Mouse (Mus musculus) forebrain, embryonic 16.5 days (tissue): Measurements from ENCODE around the gene Trp53i13. TPM values are rescaled to one million over a fixed set of nuclear protein-coding genes. Genes with fewer than 3 reads are reported as not detected.
A peak's percentile ranks its signal among the peaks of the same experiment; 100 is the strongest.

Experiments used
- ATAC-seq: fragments of 200-750 bp; cut with Nextera tagmentation; 2 replicates; pipeline ENCODE4 v1.8.0; 2017; ENCODE audit warnings: mild to moderate bottlenecking, moderate library complexity
- H3K27ac ChIP-seq: fragments of 300-500 bp; sonication (generic); 2 replicates; pipeline ENCODE4 v1.5.1; 2014; ENCODE audit warnings: low read length, control low read depth
- H3K27me3 ChIP-seq: fragments of 300-500 bp; sonication (generic); replicated peaks from 2 replicates; pipeline ENCODE4 v1.6.1; 2014; ENCODE audit warnings: low read length; ENCODE audit not compliant: control insufficient read depth, insufficient read depth
- H3K36me3 ChIP-seq: fragments of 300-500 bp; sonication (generic); 2 replicates; pipeline ENCODE4 v1.6.1; 2014; ENCODE audit not compliant: control insufficient read depth, insufficient read depth
- H3K4me1 ChIP-seq: fragments of 300-500 bp; sonication (generic); replicated peaks from 2 replicates; pipeline ENCODE4 v1.6.1; 2014; ENCODE audit warnings: low read length; ENCODE audit not compliant: control insufficient read depth, insufficient read depth
- H3K4me2 ChIP-seq: fragments of 300-500 bp; sonication (generic); 2 replicates; pipeline ENCODE4 v1.6.1; 2014; ENCODE audit warnings: mild to moderate bottlenecking, low read length, control low read depth
- H3K4me3 ChIP-seq: fragments of 300-500 bp; sonication (generic); replicated peaks from 2 replicates; pipeline ENCODE4 v1.5.1; 2014; ENCODE audit warnings: mild to moderate bottlenecking, low read length, control low read depth
- H3K9ac ChIP-seq: fragments of 300-500 bp; sonication (generic); replicated peaks from 2 replicates; pipeline ENCODE4 v1.6.1; 2014; ENCODE audit warnings: low read depth, low read length, control low read depth
- H3K9me3 ChIP-seq: fragments of 300-500 bp; sonication (generic); 2 replicates; pipeline ENCODE4 v1.6.1; 2016; ENCODE audit warnings: low read length; ENCODE audit not compliant: control insufficient read depth
- WGBS: fragments of 180-500 bp; shearing (Covaris S2); extraction: QIAGEN DNeasy Blood & Tissue Kit; methylation state at CpG from one replicate; pipeline ENCODE4 v1.1.7; 2014; 5-methylcytosine and 5-hydroxymethylcytosine counted together
- polyA plus RNA-seq: library from polyadenylated mRNA; unstranded; fragments of >200 nt; fragmentation: Nextera tagmentation; extraction: Ambion mirVana; gene quantifications from 2 replicates; pipeline ENCODE4 v1.2.1, GENCODE M21; 2015

Gene Trp53i13
- polyA plus RNA-seq, 1 experiment from 2014 or later, result 14.9 TPM

- 21% methylated on average over 49 of the region's 49 CpGs for WGBS
- Histone ChIP-seq H3K36me3 (peaks cover 19% of the 10 kb centered on the region), H3K9me3 (no peaks in the 10 kb centered on the region)
Observed at GRCm38 (mm10) chr11:77508068-77509021, 7.4 kb downstream of the Trp53i13 start.

GRCm38 (mm10) chr11:77507426-77507825, 8.4 kb downstream of the Trp53i13 start:
- H3K36me3 ChIP-seq, result peaks cover 20% of the 10 kb centered on the region

More at GRCm38 (mm10) chr11:77508068-77509021, 7.4 kb downstream of the Trp53i13 start:
- Histone ChIP-seq H3K4me2 (peak overlapping the region; percentile 54), H3K9ac (peak overlapping the region; percentile 35), H3K4me1 (peaks cover 13% of the 10 kb centered on the region), H3K27ac (no peak overlapping the region), H3K4me3 (peak overlapping the region; percentile 41), H3K27me3 (no peaks in the 10 kb centered on the region)
- ATAC-seq, result peak; percentile 67

GRCm38 (mm10) chr11:77506941-77507340, 8.8 kb downstream of the Trp53i13 start:
- Histone ChIP-seq H3K4me3 (no peak overlapping the region), H3K27me3 (no peaks in the 10 kb centered on the region), H3K36me3 (peaks cover 24% of the 10 kb centered on the region), H3K27ac (no peak overlapping the region), H3K9me3 (no peaks in the 10 kb centered on the region), H3K4me1 (peaks cover 5% of the 10 kb centered on the region; the same call in 1 of the 2 replicates), H3K4me2 (no peak overlapping the region), H3K9ac (no peak overlapping the region)
- ATAC-seq, result no peak
- WGBS, result 81% methylated on average over 6 of the region's 6 CpGs

More at GRCm38 (mm10) chr11:77507426-77507825, 8.4 kb downstream of the Trp53i13 start:
- no peak overlapping the region for H3K4me2 ChIP-seq
- no peak overlapping the region for H3K9ac ChIP-seq
- no peak overlapping the region for H3K27ac ChIP-seq
- H3K9me3 ChIP-seq, result no peaks in the 10 kb centered on the region
- peaks cover 8% of the 10 kb centered on the region for H3K4me1 ChIP-seq
- no peaks in the 10 kb centered on the region for H3K27me3 ChIP-seq
- WGBS, result 75% methylated on average over 4 of the region's 4 CpGs
- no peak overlapping the region for H3K4me3 ChIP-seq
- peak; percentile 8; the same call in 1 of the 2 replicates for ATAC-seq

- Histone ChIP-seq H3K4me2 (no peak overlapping the region), H3K27ac (no peak overlapping the region), H3K27me3 (no peaks in the 10 kb centered on the region), H3K9me3 (no peaks in the 10 kb centered on the region), H3K4me1 (peaks cover 5% of the 10 kb centered on the region; the same call in 1 of the 2 replicates), H3K36me3 (peaks cover 24% of the 10 kb centered on the region), H3K4me3 (no peak overlapping the region), H3K9ac (no peak overlapping the region)
- ATAC-seq, result no peak
- 82% methylated on average over 14 of the region's 14 CpGs for WGBS
Observed at GRCm38 (mm10) chr11:77506273-77506672, 9.5 kb downstream of the Trp53i13 start.

GRCm38 (mm10) chr11:77505291-77505980, 10.3 kb downstream of the Trp53i13 start:
- Histone ChIP-seq H3K4me1 (peaks cover 13% of the 10 kb centered on the region), H3K9me3 (no peaks in the 10 kb centered on the region), H3K4me2 (no peak overlapping the region), H3K36me3 (peaks cover 24% of the 10 kb centered on the region), H3K9ac (no peak overlapping the region), H3K27ac (no peak overlapping the region), H3K27me3 (no peaks in the 10 kb centered on the region), H3K4me3 (no peak overlapping the region)
- 90% methylated on average over 22 of the region's 22 CpGs for WGBS
- no peak for ATAC-seq

- Histone ChIP-seq H3K27me3 (no peaks in the 10 kb centered on the region), H3K9ac (no peak overlapping the region), H3K4me1 (peaks cover 14% of the 10 kb centered on the region), H3K36me3 (peaks cover 27% of the 10 kb centered on the region), H3K4me2 (no peak overlapping the region), H3K4me3 (no peak overlapping the region), H3K9me3 (no peaks in the 10 kb centered on the region), H3K27ac (no peak overlapping the region)
- 95% methylated on average over 19 of the region's 19 CpGs for WGBS
- no peak for ATAC-seq
Observed at GRCm38 (mm10) chr11:77504377-77504776, 11.4 kb downstream of the Trp53i13 start.

- H3K27ac ChIP-seq, result no peak overlapping the region
- 66% methylated on average over 3 of the region's 3 CpGs for WGBS
- ATAC-seq, result no peak
- no peaks in the 10 kb centered on the region for H3K9me3 ChIP-seq
- no peaks in the 10 kb centered on the region for H3K27me3 ChIP-seq
- no peak overlapping the region for H3K9ac ChIP-seq
- peaks cover 14% of the 10 kb centered on the region for H3K4me1 ChIP-seq
- no peak overlapping the region for H3K4me2 ChIP-seq
- H3K36me3 ChIP-seq, result peaks cover 27% of the 10 kb centered on the region
- H3K4me3 ChIP-seq, result no peak overlapping the region
Observed at GRCm38 (mm10) chr11:77503511-77503910, 12.3 kb downstream of the Trp53i13 start.

GRCm38 (mm10) chr11:77502481-77502880, 13.3 kb downstream of the Trp53i13 start:
- no peak overlapping the region for H3K4me3 ChIP-seq
- peaks cover 26% of the 10 kb centered on the region for H3K36me3 ChIP-seq
- no peak overlapping the region for H3K9ac ChIP-seq
- no peak overlapping the region for H3K4me2 ChIP-seq
- H3K27me3 ChIP-seq, result no peaks in the 10 kb centered on the region
- peaks cover 9% of the 10 kb centered on the region for H3K4me1 ChIP-seq
- H3K27ac ChIP-seq, result no peak overlapping the region
- no peak for ATAC-seq
- H3K9me3 ChIP-seq, result no peaks in the 10 kb centered on the region
- WGBS, result 91% methylated on average over 6 of the region's 6 CpGs

- Histone ChIP-seq H3K4me1 (peaks cover 9% of the 10 kb centered on the region), H3K9me3 (no peaks in the 10 kb centered on the region), H3K9ac (no peak overlapping the region), H3K4me2 (no peak overlapping the region), H3K4me3 (no peak overlapping the region), H3K27ac (no peak overlapping the region), H3K36me3 (peaks cover 21% of the 10 kb centered on the region), H3K27me3 (no peaks in the 10 kb centered on the region)
- WGBS, result 90% methylated on average over 4 of the region's 4 CpGs
- ATAC-seq, result no peak
Observed at GRCm38 (mm10) chr11:77501971-77502370, 13.8 kb downstream of the Trp53i13 start.
